Mouse (Mus musculus): ENCODE data around the gene Zfp276. TPM values are rescaled to one million over a fixed set of nuclear protein-coding genes. Genes with fewer than 3 reads are reported as not detected.
A peak's percentile ranks its signal among the peaks of the same experiment; 100 is the strongest.

Zfp276 gene
- polyA plus RNA-seq, 1 experiment from 2014 or later: 26.3 TPM

GRCm38 (mm10) chr8:123298301-123298700 lies 44.3 kb downstream of the Zfp276 start:
- H3K9me3 ChIP-seq: no peaks in the 10 kb centered on the region
- 93% methylated on average over 11 of the region's 11 CpGs for WGBS
- H3K9ac ChIP-seq (replicated peaks): no peak overlapping the region
- H3K4me2 ChIP-seq (replicated peaks): no peak overlapping the region
- no peak for ATAC-seq
- H3K27me3 ChIP-seq: no peaks in the 10 kb centered on the region
- H3K36me3 ChIP-seq: 0 out of 2 replicates have a peak, but pooled peaks cover 7% of the 10 kb centered on the region
- H3K4me1 ChIP-seq (replicated peaks): no peaks in the 10 kb centered on the region
- H3K27ac ChIP-seq: no peak overlapping the region
- H3K4me3 ChIP-seq (replicated peaks): no peak overlapping the region

- 72% methylated on average over 4 of the region's 4 CpGs for WGBS
- ATAC-seq: no peak
- H3K27me3 ChIP-seq: no peaks in the 10 kb centered on the region
Observed at GRCm38 (mm10) chr8:123308738-123309137, 54.7 kb downstream of the Zfp276 start.

DNA sequence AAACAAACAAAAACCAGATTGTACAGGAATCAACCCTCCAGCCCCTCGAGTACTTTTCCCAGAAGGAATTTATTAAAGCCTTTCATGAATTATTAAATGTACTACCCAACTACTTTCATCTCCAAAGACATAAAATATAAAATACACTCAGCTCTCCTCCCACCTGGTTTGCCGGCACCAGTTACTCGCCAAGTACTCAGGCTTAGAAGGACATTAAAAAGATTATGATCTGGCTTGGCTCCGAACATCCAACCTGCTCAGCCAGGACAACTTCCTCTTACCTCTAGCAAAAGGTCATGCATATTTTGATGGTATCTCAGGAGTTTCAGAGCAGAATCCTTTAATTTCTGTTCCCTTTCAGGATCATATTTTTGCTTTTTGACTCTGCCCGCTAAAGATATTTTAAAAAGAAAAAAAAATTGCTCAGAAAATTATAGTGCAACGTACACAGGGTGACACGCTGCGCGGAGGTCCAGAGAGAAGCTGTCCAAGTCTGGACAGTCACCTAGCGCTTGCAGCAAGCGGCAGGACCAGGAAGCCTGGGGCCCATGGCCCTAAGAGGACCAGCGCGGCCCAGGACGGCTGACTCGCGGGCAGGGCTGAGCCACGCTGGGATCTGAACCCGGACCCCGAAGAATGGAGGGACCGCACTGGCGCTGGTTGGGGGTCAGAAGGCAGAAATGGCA lies 63.9 kb downstream of the Zfp276 start:
- Histone ChIP-seq H3K27ac (no peak overlapping the region), H3K36me3 (no peaks in the 10 kb centered on the region), H3K9ac (replicated peaks) (peak overlapping the region; percentile 73), H3K9me3 (no peaks in the 10 kb centered on the region), H3K4me3 (replicated peaks) (peak overlapping the region; percentile 54), H3K4me1 (replicated peaks) (peaks cover 16% of the 10 kb centered on the region), H3K4me2 (replicated peaks) (peak overlapping the region; percentile 82), H3K27me3 (no peaks in the 10 kb centered on the region)
- peak; percentile 89 for ATAC-seq
- WGBS: 8% methylated on average over 21 of the region's 21 CpGs

More at GRCm38 (mm10) chr8:123308738-123309137, 54.7 kb downstream of the Zfp276 start:
- Histone ChIP-seq H3K4me2 (replicated peaks) (no peak overlapping the region), H3K4me3 (replicated peaks) (no peak overlapping the region), H3K27ac (no peak overlapping the region), H3K9ac (replicated peaks) (no peak overlapping the region), H3K9me3 (no peaks in the 10 kb centered on the region), H3K36me3 (peaks cover 17% of the 10 kb centered on the region), H3K4me1 (replicated peaks) (no peaks in the 10 kb centered on the region)

GRCm38 (mm10) chr8:123318467-123318911 lies 64.5 kb downstream of the Zfp276 start, which contains the start of gene Fanca:
Gene Fanca, minus strand, starts transcription at chr8:123318576.
- no peaks in the 10 kb centered on the region for H3K9me3 ChIP-seq
- under 1% methylated on average over 24 of the region's 24 CpGs for WGBS
- peak within 1 kb of the TSS; percentile 54 for H3K4me3 ChIP-seq (replicated peaks)
- peak within 1 kb of the TSS; percentile 73 for H3K9ac ChIP-seq (replicated peaks)
- peaks cover 16% of the 10 kb centered on the region for H3K4me1 ChIP-seq (replicated peaks)
- ATAC-seq: peak; percentile 100
- H3K4me2 ChIP-seq (replicated peaks): peak within 1 kb of the TSS; percentile 82
- no peaks in the 10 kb centered on the region for H3K36me3 ChIP-seq
- no peaks in the 10 kb centered on the region for H3K27me3 ChIP-seq
- no peak within 1 kb of the TSS for H3K27ac ChIP-seq

Other genes starting within 250 kb of the Zfp276 start
- gene Ankrd11, start 211.9 kb upstream of the Zfp276 start, polyA plus RNA-seq (2015; fragmentation: Nextera tagmentation; extraction: Ambion mirVana): 32.3 and 34.4 TPM in 2 replicates
- gene Spg7, start 191.3 kb upstream of the Zfp276 start, polyA plus RNA-seq (2015; fragmentation: Nextera tagmentation; extraction: Ambion mirVana): 52.0 and 52.2 TPM in 2 replicates
- 776 and 798 TPM in 2 replicates for gene Rpl13, start 151.8 kb upstream of the Zfp276 start, polyA plus RNA-seq (2015; fragmentation: Nextera tagmentation; extraction: Ambion mirVana)
- gene Cpne7, start 136.8 kb upstream of the Zfp276 start, polyA plus RNA-seq (2015; fragmentation: Nextera tagmentation; extraction: Ambion mirVana): 1.6 and 1.9 TPM in 2 replicates
- gene Sult5a1, start 95.9 kb upstream of the Zfp276 start, polyA plus RNA-seq (2015; fragmentation: Nextera tagmentation; extraction: Ambion mirVana): 0.77 and 1.0 TPM in 2 replicates
- not detected in 2 replicates for gene Dpep1, start 68.0 kb upstream of the Zfp276 start, polyA plus RNA-seq (2015; fragmentation: Nextera tagmentation; extraction: Ambion mirVana)
- gene Chmp1a, start 41.4 kb upstream of the Zfp276 start, polyA plus RNA-seq (2015; fragmentation: Nextera tagmentation; extraction: Ambion mirVana): 196 and 212 TPM in 2 replicates
- 6.5 and 7.2 TPM in 2 replicates for gene Spata33, start 41.4 kb upstream of the Zfp276 start, polyA plus RNA-seq (2015; fragmentation: Nextera tagmentation; extraction: Ambion mirVana)
- 48.3 and 48.7 TPM in 2 replicates for gene Cdk10, start 29.4 kb upstream of the Zfp276 start, polyA plus RNA-seq (2015; fragmentation: Nextera tagmentation; extraction: Ambion mirVana)
- gene Spata2l, start 18.0 kb upstream of the Zfp276 start, polyA plus RNA-seq (2015; fragmentation: Nextera tagmentation; extraction: Ambion mirVana): 2.7 and 2.8 TPM in 2 replicates
- 51.5 and 53.4 TPM in 2 replicates for gene Vps9d1, start 153 bp downstream of the Zfp276 start, polyA plus RNA-seq (2015; fragmentation: Nextera tagmentation; extraction: Ambion mirVana)
- gene Fanca, start 64.4 kb downstream of the Zfp276 start, polyA plus RNA-seq (2015; fragmentation: Nextera tagmentation; extraction: Ambion mirVana): 14.0 and 15.2 TPM in 2 replicates
- 31.8 and 38.7 TPM in 2 replicates for gene Spire2, start 78.5 kb downstream of the Zfp276 start, polyA plus RNA-seq (2015; fragmentation: Nextera tagmentation; extraction: Ambion mirVana)
- gene Tcf25, start 119.6 kb downstream of the Zfp276 start, polyA plus RNA-seq (2015; fragmentation: Nextera tagmentation; extraction: Ambion mirVana): 238 and 263 TPM in 2 replicates
- 0.17 and 0.31 TPM in 2 replicates for gene Mc1r, start 152.9 kb downstream of the Zfp276 start, polyA plus RNA-seq (2015; fragmentation: Nextera tagmentation; extraction: Ambion mirVana)
- 1,993 and 2,050 TPM in 2 replicates for gene Tubb3, start 157.2 kb downstream of the Zfp276 start, polyA plus RNA-seq (2015; fragmentation: Nextera tagmentation; extraction: Ambion mirVana)
- 41.7 and 42.8 TPM in 2 replicates for gene Def8, start 169.3 kb downstream of the Zfp276 start, polyA plus RNA-seq (2015; fragmentation: Nextera tagmentation; extraction: Ambion mirVana)
- 59.3 and 62.1 TPM in 2 replicates for gene Afg3l1, start 223.7 kb downstream of the Zfp276 start, polyA plus RNA-seq (2015; fragmentation: Nextera tagmentation; extraction: Ambion mirVana)